Mouse (Mus musculus): ENCODE data around the gene Agbl5. TPM values are rescaled to one million over a fixed set of nuclear protein-coding genes. Genes with fewer than 3 reads are reported as not detected.

Agbl5 gene
- total and polyA plus RNA-seq, 3 experiments, result 7.6 to 25.3 (median 9.2) TPM

- no peak for DNase-seq
These were observed 32.1 kb downstream of the Agbl5 start for GRCm38 (mm10) chr5:30920621-30921020.

DNA sequence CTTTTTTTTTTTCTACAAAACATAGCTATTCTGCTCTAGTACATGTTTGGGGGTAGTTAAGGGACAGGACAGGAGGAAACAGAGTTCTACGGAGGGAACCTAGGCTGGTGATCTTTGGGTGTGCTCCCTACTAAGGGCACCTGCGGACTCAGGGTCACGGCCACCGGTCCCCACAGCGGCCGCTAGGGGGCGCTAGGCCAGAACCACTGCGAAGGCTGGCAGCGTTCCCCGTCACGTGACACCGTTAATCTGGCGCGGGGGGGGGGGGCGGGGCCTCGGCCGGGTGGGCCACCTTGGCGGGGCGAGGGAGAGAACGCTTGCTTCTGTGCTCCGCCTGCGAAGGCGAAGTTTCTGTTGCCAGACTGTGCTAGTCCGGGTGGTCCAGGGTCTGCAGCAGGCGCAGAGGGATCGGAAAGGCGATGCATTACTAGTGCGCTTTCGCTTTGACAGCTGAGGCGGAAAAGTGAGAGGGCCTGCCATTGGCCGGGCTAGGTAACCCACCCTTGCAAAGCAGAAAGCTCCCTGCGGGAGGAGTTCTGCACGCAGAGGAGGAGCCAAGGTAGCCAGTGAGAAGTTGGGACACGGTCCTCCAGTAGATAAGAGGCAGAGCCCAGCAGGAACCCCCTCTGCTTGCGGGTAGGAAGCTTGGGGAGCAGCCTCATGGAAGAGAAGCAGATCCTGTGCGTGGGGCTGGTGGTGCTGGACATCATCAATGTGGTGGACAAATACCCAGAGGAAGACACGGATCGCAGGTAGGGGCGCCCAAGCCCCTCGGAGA lies 33.0 kb downstream of the Agbl5 start, which contains the start of gene Khk:
Gene Khk, plus strand, starts transcription at position 176 of the 778 bp plus-strand sequence.
- peak; percentile 89 for DNase-seq

DNA sequence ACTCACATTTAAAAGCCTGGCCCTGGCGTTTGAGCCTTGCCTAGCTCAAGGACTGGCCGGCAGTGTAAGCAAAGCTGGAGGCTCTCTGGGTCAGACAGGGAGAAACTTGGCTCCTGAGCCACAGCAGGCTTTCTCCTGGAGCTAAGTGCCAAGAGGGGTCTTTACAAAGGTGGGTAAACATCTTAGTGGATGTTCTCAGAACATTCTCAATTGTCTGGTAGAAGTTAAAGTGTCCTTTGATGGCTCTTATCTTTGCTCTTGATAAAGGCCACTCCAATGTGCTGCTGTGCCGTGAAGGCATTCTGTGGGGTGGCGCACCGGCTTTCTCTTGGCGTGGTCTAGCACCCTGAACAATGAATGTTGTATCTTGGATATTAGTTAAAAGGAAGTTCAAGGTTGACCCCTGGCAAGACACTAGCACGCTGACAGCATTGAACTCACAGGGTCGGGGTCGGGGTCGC lies 34.1 kb downstream of the Agbl5 start:
- no peak for DNase-seq

GRCm38 (mm10) chr5:30923119-30923518 lies 34.6 kb downstream of the Agbl5 start:
- DNase-seq, result no peak

GRCm38 (mm10) chr5:30924614-30925013 lies 36.1 kb downstream of the Agbl5 start:
- DNase-seq, result no peak

DNA sequence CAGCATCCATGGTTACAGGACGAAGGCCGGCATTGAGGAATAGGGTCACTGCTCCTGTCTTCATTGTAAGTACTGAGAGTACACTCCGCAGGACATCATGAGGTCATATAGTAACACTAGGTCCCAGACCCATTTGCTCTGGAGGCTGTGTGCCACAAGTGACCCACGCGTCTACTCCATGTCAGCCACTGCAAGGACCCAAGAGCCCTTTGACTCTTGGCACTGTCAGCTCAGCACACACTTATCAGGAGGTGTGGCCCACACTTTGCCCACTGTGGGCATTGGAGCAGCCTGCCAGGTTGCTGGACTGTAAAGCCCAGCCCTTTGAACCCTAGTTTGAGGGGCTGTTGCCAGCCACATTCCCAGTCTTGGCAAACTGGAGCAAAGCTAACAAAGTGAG lies 36.7 kb downstream of the Agbl5 start:
- no peak for DNase-seq

- DNase-seq, result no peak
These were observed 37.6 kb downstream of the Agbl5 start for GRCm38 (mm10) chr5:30926073-30926472.

- peak; percentile 72 for DNase-seq
These were observed 39.5 kb downstream of the Agbl5 start for GRCm38 (mm10) chr5:30927945-30928529.

DNA sequence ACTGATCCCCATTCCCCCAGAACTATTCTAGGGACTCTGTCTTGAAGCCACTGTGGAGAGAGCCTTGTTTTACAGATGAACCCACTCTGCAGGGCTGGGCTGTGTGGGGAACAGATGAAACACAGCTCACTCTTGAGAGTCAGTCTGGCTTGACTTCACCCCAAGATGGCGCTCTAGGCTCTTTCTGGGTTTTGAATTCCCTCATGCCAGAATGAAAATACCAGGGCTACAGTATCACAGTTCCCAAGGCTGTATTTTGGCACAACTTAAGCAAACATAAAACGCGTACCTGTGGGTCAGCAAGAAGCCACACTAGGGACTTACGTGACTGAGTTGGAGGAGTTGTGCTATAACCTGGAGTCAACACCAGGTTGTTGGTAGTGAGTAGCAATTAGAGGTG lies 41.6 kb downstream of the Agbl5 start:
- peak; percentile 80 for DNase-seq

- no peak for DNase-seq
These were observed 42.4 kb downstream of the Agbl5 start for GRCm38 (mm10) chr5:30930846-30931245.

DNA sequence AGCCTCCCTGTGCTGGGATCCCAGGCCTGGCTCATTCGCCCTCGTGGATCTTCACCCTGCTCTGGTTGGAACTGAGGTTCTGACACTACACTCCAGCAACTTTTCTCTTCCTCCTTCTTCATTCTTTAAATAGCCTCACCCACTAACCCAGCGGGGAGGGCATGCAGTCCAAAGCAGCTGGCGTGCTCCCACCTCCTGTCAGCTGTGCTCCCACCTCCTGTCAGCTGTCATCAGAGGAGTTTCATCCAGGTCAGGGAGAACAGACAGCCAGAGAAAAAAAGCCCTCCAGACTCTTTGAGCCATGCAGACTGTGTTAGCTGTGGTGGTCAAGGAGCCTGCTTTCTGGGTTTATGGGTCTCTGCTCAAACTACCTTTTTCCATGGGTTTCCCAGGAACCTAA lies 42.9 kb downstream of the Agbl5 start:
- DNase-seq, result no peak

GRCm38 (mm10) chr5:30933705-30934104 lies 45.2 kb downstream of the Agbl5 start:
- no peak for DNase-seq

DNA sequence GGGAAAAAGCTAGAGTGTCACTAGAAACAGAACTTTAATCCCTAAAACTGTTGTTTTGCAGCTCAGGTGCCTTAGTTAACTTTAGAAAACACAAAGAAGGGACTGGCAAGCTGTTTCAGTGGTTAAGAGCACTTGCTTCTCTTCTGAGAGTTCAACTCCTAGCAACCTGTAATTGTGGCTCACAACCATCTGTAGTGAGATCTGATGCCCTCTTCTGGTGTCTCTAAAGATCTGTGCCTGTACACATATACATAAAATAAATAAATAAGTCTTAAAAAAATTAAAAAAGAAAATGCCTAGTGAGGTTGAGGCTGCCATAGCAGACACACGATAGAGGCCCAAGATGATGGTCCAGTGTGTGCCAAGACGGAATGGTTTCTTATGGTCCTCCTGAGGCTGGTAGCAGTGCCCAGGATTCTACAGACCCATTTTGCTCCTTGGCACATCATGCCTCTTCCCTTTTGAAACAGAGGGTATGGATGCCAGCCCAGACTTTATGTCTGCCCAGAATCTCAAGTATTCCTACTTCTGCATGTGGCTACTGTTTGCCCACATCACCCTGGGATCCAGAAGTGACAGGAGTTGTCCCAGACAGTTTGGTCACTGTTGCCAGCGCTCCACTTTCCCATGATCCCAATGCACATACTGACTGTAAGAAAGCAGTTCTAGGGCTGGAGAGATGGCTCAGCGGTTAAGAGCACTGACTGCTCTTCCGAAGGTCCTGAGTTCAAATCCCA lies 46.4 kb downstream of the Agbl5 start:
- DNase-seq, result no peak

- DNase-seq, result no peak
These were observed 54.5 kb downstream of the Agbl5 start for GRCm38 (mm10) chr5:30943004-30943403.

DNA sequence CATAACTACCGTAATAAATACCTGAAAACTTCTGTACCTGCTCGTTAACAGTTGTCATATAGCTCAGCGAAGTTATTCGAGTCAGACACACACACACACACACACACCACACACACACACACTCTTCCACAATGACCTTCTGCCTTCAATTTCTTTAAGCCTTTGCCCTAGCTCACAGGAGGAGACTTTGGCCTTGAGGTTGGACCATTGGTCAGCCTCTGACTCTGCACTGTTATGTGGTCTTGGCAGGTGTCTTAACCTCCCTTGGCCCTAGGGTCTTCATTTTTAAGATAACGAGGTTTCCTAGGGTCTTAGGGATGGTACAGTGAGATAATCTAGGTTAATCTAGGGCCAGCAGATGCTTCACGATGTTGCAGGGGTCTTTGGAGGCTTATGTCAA lies 55.9 kb downstream of the Agbl5 start:
- no peak for DNase-seq

DNA sequence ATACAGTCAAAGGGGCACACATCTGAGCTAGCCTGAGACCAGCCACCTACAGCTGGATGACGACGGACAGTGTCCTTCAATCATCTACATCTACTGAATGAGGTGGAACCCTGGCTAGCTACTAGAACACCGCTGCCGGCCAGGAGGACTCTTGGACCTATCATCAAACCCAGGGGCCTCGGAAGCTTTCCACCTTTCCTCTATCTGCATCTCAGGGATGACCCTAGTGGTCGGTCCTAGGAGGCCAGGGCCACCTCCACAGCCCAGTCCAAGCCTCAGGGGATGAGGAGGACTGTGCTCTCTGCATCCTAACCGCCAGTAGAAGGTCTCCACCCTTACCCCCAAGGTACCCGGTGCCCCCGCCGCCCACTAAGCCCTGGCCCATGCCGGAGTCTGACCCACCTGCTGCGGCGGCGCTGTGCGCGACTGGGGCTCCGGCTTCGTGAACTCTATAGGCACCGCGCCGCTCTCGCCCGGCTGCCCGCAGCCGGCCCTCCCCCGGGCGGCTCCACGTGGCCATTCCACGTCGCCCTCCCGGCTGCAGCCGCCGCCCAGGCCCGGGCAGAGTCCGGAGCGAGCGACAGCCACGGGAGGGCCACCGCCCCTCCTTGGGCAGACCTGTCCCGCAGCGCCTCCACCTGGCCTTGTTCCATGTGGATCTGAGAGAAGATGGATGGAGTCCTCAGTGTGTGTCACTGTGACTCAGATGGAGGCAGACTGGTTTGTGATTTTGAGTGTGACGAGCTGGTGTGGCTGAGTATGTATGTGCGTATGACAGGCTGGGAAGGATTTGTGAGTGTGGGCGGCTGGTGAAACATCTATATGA lies 56.7 kb downstream of the Agbl5 start, which contains the start of gene Cgref1:
Gene Cgref1, minus strand, starts transcription at position 636 of the 826 bp plus-strand sequence.
- peak; percentile 89 for DNase-seq

- no peak for DNase-seq
These were observed 60.1 kb downstream of the Agbl5 start for GRCm38 (mm10) chr5:30948620-30949019.

DNA sequence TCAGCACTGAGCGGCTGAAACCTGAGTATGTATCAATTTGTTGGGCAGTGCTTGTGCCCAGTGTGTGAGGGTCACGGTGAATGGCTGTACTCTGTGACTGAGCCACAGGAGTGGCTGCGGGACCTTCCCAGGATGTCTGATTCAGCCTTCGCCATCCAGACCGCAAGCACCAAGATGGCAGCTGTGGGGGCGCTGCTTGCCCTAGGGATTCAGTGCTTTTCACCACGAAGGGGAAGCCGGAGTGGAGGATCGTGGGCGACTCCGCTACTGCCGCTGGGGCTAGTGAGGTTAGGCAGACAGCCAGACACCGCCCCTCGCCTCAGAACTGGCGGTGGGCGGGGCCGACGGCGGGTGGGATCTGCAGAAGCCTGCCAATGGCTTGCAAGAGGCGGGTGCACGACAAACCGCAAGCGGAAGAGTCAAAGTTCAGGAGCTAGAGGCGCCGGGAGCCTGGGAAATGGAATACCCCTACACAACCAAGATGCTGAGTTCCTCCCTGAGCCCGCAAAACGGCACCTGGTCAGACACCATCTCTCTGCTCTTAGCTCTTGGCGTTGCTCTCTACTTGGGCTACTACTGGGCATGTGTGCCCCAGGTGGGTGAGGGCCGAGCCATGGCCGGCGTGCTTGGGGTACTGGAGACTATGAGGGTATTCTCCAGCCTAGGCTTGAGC lies 61.3 kb downstream of the Agbl5 start:
- DNase-seq, result peak; percentile 95

- no peak for DNase-seq
These were observed 62.0 kb downstream of the Agbl5 start for GRCm38 (mm10) chr5:30950451-30950850.

DNA sequence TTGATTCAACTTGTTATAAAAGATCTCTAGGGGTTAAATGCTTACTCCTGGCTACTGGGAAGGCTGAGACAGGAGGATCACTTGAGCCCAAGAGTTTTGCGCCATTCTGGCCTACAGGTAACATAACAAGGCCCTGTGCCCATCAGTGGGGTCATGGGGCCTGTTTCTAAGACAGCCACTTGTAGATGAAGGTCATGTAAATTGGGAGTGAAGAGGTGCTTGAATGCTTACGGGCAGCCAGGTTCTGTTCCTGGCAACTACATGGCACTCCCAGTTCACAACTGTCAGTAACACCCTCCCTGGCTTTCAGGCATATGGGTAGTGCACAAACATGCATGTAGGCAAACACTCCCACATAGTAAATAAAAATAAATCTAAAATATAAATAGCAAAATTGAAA lies 62.4 kb downstream of the Agbl5 start:
- DNase-seq, result no peak

GRCm38 (mm10) chr5:30951706-30952105 lies 63.2 kb downstream of the Agbl5 start:
- DNase-seq, result no peak

Data from adrenal gland, adult 2 months (tissue).